Mouse (Mus musculus): ENCODE data around the gene Nfe2l2.

- TF ChIP-seq POLR2A (IDR thresholded peaks at IDR 0.05; ENCODE audit: insufficient read length, low read depth) (no peak), REST (IDR thresholded peaks at IDR 0.05; ENCODE audit: insufficient read depth, insufficient read length) (no peak), SRF (IDR thresholded peaks at IDR 0.05; ENCODE audit: control insufficient read depth, insufficient read length, low read depth) (no peak), USF1 (IDR thresholded peaks at IDR 0.05; ENCODE audit: low read depth) (no peak), MYOD1 (IDR thresholded peaks at IDR 0.05; ENCODE audit: control insufficient read depth in 1 of 3, insufficient read length in 2 of 3, low read depth in 2 of 3) (no peak), CEBPB (IDR thresholded peaks at IDR 0.05; ENCODE audit: insufficient read depth, poor library complexity, severe bottlenecking) (no peak), MAX (IDR thresholded peaks at IDR 0.05; ENCODE audit: low read depth) (no peak), TCF12 (IDR thresholded peaks at IDR 0.05; ENCODE audit: insufficient read depth, poor library complexity, severe bottlenecking) (no peak), POLR2AphosphoS2 (IDR thresholded peaks at IDR 0.05; ENCODE audit: insufficient read length, low read depth) (no peak), MYOG (IDR thresholded peaks at IDR 0.05; ENCODE audit: control insufficient read depth in 1 of 3, insufficient read depth in 1 of 3, insufficient read length in 2 of 3, low read depth in 2 of 3) (no peak), E2F4 (IDR thresholded peaks at IDR 0.05; ENCODE audit: insufficient read depth) (no peak)
Observed at GRCm38 (mm10) chr2:75733177-75733576, 28.7 kb upstream of the Nfe2l2 start.
